ENCODE assay signal across 20 mouse cellular contexts in the genomic region with DNA sequence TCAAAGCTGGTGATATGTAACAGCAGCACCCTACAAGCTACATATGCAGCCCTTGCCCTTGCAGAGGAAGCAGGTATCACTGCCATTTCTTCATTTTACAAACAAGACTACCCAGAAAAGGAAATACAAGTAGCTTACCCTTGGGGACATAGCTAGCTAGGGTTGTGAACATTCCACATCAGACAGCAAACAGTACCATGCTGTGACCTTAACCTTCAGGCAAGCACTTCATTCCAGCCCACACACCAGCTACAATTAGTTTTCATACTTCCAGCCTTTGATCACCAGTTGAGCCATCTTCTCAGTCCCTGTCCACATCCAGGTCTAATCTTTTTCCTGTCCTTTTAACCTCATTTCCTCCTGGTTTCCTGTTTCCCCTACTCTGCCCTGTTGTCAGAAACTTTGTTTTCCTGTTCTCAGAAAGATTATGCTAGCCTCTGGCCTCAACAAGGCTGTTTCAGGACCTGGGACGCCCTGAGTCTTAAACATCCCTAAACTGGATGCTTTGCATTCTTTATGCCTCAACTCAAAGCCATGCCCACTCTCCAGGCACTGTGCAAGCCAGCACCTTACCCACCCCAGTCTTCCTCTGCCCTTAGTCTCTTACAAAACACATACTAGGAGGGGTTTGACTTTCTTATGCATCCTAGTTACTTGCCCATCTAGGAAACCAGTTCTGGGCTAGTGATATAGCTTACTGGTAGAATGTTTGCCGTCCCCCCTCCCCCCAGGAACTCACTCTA. TPM values are rescaled to one million over a fixed set of nuclear protein-coding genes. Genes with fewer than 3 reads are reported as not detected.
A peak's percentile ranks its signal among the peaks of the same experiment; 100 is the strongest.
DNase-seq lines count a peak whose midpoint lies in the region; ATAC-seq and TF ChIP-seq lines count a peak whose summit lies in the region.
"Had no signal": no experiment of that assay in that cellular context is flagged by ENCODE, and none has a peak within 500 bp of the region (broad histone marks: within the 10 kb centered on the region; RNA-seq: fewer than 3 reads in every experiment).

No protein-coding gene starts in this region.

- no peak overlapping the region for H3K4me3 ChIP-seq in heart, embryonic 13.5 days
- no peak overlapping the region for H3K4me3 ChIP-seq in lung, postnatal 0 days (ENCODE audit: low read depth, low read length)
- no peak overlapping the region for H3K4me3 ChIP-seq in limb, embryonic 10.5 days
- H3K4me3 ChIP-seq: forebrain, embryonic 12.5 days; gastrocnemius, adult 2 months; hindbrain, embryonic 12.5 days; stomach, embryonic 15.5 days had no signal

- no peak overlapping the region for H3K9ac ChIP-seq in heart, embryonic 13.5 days
- H3K9ac ChIP-seq in lung, postnatal 0 days (replicated peaks; ENCODE audit: low read depth) = no peak overlapping the region
- H3K9ac ChIP-seq: forebrain, embryonic 12.5 days; hindbrain, embryonic 12.5 days; stomach, embryonic 15.5 days had no signal

- no peaks in the 10 kb centered on the region for H3K36me3 ChIP-seq in heart, embryonic 13.5 days
- H3K36me3 ChIP-seq in lung, postnatal 0 days (ENCODE audit: insufficient read depth, low read length) = no peaks in the 10 kb centered on the region
- H3K36me3 ChIP-seq in limb, embryonic 10.5 days = no peaks in the 10 kb centered on the region
- no peaks in the 10 kb centered on the region for H3K36me3 ChIP-seq in splenic B cell, adult 2 months (ENCODE audit: control insufficient read depth, insufficient read depth, low read length, poor library complexity, severe bottlenecking)
- H3K36me3 ChIP-seq: forebrain, embryonic 12.5 days; hindbrain, embryonic 12.5 days; stomach, embryonic 15.5 days had no signal

- WGBS in heart, embryonic 13.5 days = 23% methylated on average over 2 of the region's 2 CpGs
- 14% methylated on average over 2 of the region's 2 CpGs for WGBS in lung, postnatal 0 days
- WGBS in limb, embryonic 10.5 days = 24% methylated on average over 2 of the region's 2 CpGs

- H3K9me3 ChIP-seq in heart, embryonic 13.5 days = no peaks in the 10 kb centered on the region; the same call in 1 of the 2 replicates
- H3K9me3 ChIP-seq in lung, postnatal 0 days (ENCODE audit: low read length) = 0 out of 2 replicates have a peak, but pooled peaks cover 3% of the 10 kb centered on the region
- H3K9me3 ChIP-seq in limb, embryonic 10.5 days (replicated peaks) = no peaks in the 10 kb centered on the region
- H3K9me3 ChIP-seq: forebrain, embryonic 12.5 days; hindbrain, embryonic 12.5 days; stomach, embryonic 15.5 days had no signal

- H3K27ac ChIP-seq in heart, embryonic 13.5 days (replicated peaks) = 0 out of 2 replicates have a peak overlapping the region, but pooled peaks have one; percentile 12
- peak overlapping the region; percentile 43; the same call in 1 of the 2 replicates for H3K27ac ChIP-seq in lung, postnatal 0 days (ENCODE audit: low read length)
- H3K27ac ChIP-seq in limb, embryonic 10.5 days = no peak overlapping the region; the same call in 1 of the 2 replicates
- H3K27ac ChIP-seq: forebrain, embryonic 12.5 days; gastrocnemius, adult 2 months; hindbrain, embryonic 12.5 days; stomach, embryonic 15.5 days had no signal

- TF ChIP-seq EP300 in lung, postnatal 0 days (IDR thresholded peaks at IDR 0.05) = peak; percentile 51

- no peak for DNase-seq in heart, adult 18-20 months
- peak; percentile 35 for DNase-seq in lung, postnatal 0 days (ENCODE audit: low spot score)
- DNase-seq in lung, postnatal 10 days = no peak
- DNase-seq in limb, embryonic 10.5 days (ENCODE audit: low spot score) = peak; percentile 41
- DNase-seq in splenic B cell, adult 2 months (ENCODE audit: low read depth, low spot score) = peak; percentile 10
- DNase-seq in thymus, postnatal 14 days = no peak
- DNase-seq: adrenal gland, postnatal 25 days; cerebellum, adult 18-20 months; cerebellum, postnatal 25 days; gastrocnemius, adult 2 months; heart, postnatal 14 days; kidney, postnatal 14 days; liver; right cerebral cortex, postnatal 25 days; thymus, adult 18-20 months had no signal

- ATAC-seq in heart, embryonic 13.5 days (ENCODE audit: extremely low read depth, insufficient number of reproducible peaks, low FRiP score, low TSS enrichment) = no peak
- ATAC-seq in lung, postnatal 0 days = peak; percentile 83
- ATAC-seq: Patski had no signal

- H3K4me2 ChIP-seq in heart, embryonic 13.5 days = no peak overlapping the region
- H3K4me2 ChIP-seq in lung, postnatal 0 days (replicated peaks; ENCODE audit: low read depth, low read length) = no peak overlapping the region
- H3K4me2 ChIP-seq: forebrain, embryonic 12.5 days; hindbrain, embryonic 12.5 days; stomach, embryonic 15.5 days had no signal

- H3K27me3 ChIP-seq in heart, embryonic 13.5 days (replicated peaks) = no peaks in the 10 kb centered on the region
- no peaks in the 10 kb centered on the region for H3K27me3 ChIP-seq in lung, postnatal 0 days (replicated peaks; ENCODE audit: insufficient read depth, low read length)
- no peaks in the 10 kb centered on the region for H3K27me3 ChIP-seq in limb, embryonic 10.5 days (ENCODE audit: low read depth, poor library complexity, severe bottlenecking)
- no peaks in the 10 kb centered on the region for H3K27me3 ChIP-seq in splenic B cell, adult 2 months (ENCODE audit: control insufficient read depth, insufficient read depth, low read length, poor library complexity, severe bottlenecking)
- H3K27me3 ChIP-seq: forebrain, embryonic 12.5 days; hindbrain, embryonic 12.5 days; Patski; stomach, embryonic 15.5 days had no signal

- H3K4me1 ChIP-seq in heart, embryonic 13.5 days = peaks cover 14% of the 10 kb centered on the region
- H3K4me1 ChIP-seq in lung, postnatal 0 days (ENCODE audit: insufficient read depth, low read depth, low read length) = peaks cover 6% of the 10 kb centered on the region
- peaks cover 22% of the 10 kb centered on the region for H3K4me1 ChIP-seq in limb, embryonic 10.5 days
- H3K4me1 ChIP-seq: forebrain, embryonic 12.5 days; stomach, embryonic 15.5 days had no signal

- no peak for TF ChIP-seq CTCF in lung, postnatal 0 days (IDR thresholded peaks at IDR 0.05)

RNA-seq across cellular contexts. Expression of a gene that starts 19.9 kb away (rescaled TPM):
- polyA plus RNA-seq in heart, embryonic 13.5 days (2015; fragmentation: Nextera tagmentation; extraction: Ambion mirVana) = 5.1 and 5.2 TPM in 2 replicates
- 1 to 10 TPM; 5.1 to 5.7 TPM for total RNA-seq in heart, adult 18-20 months (2021)
- polyA plus RNA-seq in lung, postnatal 0 days (2015; fragmentation: Nextera tagmentation; extraction: Ambion mirVana) = 39.0 and 45.9 TPM in 2 replicates
- 7.4 and 7.5 TPM in 2 replicates for polyA plus RNA-seq in limb, embryonic 10.5 days (2016; fragmentation: Nextera tagmentation; extraction: Ambion mirVana)

Comparison
In these comparisons a context has a peak if more than half of its experiments do, and no peak if none do; other contexts are left out.
1. DNase-seq: peak in lung, postnatal 0 days (single experiment), limb, embryonic 10.5 days (single experiment) and splenic B cell, adult 2 months (single experiment); none in heart, adult 18-20 months (0 of 2), lung, postnatal 10 days (single experiment) and thymus, postnatal 14 days (single experiment).